Mouse (Mus musculus): ENCODE measurements at regions not wholly inside any gene's neighbourhood (a gene's known extent, or its start where the extent isn't known, plus 50 kb on each side); places are given as distances from the start of the nearest gene placed in this dataset.
"Not testable (repeated sequence)": the region's sequence is repeated elsewhere in the genome, so short reads cannot be mapped to it uniquely, and the experiment has no call there.

- no peak for DNase-seq (ENCODE audit: extremely low spot score)
Measured at GRCm38 (mm10) chrX:17818325-17818724, 246.2 kb upstream of the Fundc1 start.

DNA sequence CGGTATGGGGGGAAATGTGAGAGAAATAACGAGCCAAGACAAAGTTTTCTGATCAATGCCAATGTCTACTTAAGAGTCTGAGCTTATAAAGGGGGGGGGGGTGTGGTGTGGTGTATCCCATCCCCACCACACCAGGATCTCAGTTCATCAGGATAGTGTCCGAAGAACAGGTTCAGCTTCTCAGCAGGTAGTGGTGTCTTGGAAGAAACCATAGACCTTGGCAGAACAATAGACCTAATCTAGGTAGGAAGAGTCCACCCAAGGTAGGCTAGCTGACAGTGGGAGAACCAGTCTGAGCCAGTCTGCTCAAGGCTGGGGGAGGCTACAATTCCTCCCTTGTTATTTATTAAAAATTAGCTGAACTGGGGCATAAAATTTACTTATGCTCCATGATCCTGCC is 245.5 kb upstream of the Fundc1 start:
- DNase-seq (ENCODE audit: extremely low spot score): no peak

DNA sequence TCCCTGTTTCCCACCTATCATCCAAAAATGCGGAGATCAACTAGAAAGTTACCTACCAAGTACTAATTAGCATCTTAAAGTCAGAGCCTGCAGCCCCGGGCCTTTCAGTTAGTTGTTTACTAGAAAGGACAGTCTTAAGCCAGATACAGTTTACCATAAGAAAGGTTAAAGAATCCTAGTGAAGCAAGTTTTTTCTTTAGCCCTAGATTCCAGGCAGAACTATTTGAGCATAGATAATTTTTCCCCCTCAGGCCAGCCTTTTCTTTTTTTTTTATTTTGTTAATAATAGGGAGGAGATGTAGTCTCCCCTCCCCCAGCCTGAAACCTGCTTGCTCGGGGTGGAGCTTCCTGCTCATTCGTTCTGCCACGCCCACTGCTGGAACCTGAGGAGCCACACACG is 215.9 kb upstream of the Fundc1 start:
- not testable (repeated sequence) for DNase-seq (ENCODE audit: extremely low spot score)

- no peak for DNase-seq (ENCODE audit: extremely low spot score)
Measured at GRCm38 (mm10) chrX:17775886-17776285, 203.8 kb upstream of the Fundc1 start.

DNA sequence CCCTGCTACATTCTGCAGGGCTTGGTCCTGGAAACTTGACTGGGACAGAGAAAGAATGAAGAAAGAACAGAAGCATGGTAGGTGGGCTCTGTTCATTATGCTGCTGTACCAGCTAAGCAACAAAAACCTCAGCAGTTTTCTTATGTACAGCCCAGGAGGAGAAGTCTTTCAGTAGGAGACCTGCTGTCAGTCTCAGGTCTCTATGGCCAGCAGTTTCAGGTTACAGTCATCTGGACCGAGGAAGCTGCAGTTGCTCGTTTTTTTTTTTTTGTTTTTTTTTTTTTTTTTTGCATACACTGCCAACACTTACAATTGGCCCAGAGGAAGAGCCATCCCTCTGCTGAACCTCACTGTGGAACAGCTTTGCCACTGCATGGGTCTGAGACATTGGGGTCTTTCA is 180.7 kb upstream of the Fundc1 start:
- DNase-seq (ENCODE audit: extremely low spot score): no peak

DNA sequence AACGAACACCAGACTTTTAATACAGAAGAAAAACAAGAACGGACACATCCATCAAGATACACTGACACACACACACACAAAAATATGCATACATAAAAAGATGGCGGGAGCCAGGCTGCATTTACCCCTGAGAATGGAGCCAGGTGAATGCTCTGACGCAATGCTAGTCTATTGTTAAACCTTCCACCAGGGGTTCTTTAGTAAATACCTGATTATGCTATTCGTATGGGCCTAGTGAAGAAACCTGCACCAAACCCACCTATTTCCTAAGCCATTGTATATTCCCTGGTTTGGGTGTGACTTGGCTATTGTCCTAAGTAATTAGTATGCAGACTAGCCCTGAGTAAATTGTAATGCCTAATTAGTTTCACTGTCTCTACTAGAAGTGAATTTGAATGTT is 179.3 kb upstream of the Fundc1 start:
- DNase-seq (ENCODE audit: extremely low spot score): no peak

DNA sequence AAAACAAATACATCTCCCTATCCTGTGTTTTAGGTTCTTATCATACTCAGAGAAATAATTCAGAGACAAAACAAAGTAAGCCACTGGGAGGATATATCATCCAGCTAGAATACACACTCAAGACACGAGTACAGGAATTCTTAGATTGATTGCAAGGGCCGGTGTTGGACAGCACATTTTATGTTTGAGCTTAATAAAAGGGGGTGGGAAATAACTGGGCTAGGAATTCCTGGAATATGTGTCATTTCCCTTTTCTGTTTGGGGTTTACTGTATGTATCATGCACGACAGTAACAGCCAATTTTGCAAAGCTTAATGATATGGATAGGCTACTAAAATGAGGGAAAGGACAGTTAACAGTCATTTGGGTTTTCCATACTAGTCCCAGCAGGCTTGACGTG is 158.1 kb upstream of the Fundc1 start:
- no peak for DNase-seq (ENCODE audit: extremely low spot score)

GRCm38 (mm10) chrX:17725780-17726220 is 153.7 kb upstream of the Fundc1 start:
- DNase-seq (ENCODE audit: extremely low spot score): no peak

DNA sequence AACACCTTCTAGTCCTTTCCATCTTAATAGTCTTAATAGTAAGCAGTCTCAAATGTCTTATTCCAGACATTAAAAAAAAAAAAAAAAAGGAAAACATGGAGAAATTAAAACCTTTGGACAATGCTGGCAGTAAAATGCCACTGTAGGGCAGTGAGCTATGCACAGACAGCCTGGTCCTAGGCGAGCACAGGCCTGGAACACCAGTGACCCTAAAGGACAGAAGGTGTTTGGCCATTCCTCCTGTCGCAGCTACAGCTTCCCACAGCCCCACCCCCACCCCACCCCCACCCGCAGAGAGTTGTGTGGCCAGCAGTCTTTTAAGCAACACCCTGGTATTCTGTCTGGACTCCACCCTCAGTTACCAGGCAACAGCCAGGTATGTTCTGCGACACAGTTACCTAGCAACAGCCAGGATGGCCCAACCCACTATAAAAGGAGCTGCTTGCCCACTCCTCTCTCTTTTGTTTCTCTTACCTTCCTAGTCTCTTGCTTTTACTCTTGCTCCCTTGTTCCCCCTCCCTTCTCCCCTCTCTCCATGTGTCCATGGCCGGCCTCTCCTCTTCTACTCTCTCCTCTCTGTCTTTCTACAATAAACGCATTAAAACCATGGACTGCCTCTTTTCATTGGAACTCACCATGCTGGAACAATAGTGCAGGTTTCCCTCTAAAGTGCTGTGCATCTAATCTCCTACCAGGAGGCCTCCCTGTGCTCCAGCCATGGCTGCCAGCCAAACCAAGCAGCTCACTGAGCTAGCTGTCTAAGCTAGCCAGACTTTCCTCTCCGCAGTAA is 153.1 kb upstream of the Fundc1 start:
- peak; percentile 14 for DNase-seq (ENCODE audit: extremely low spot score)

GRCm38 (mm10) chrX:17724398-17724797 is 152.3 kb upstream of the Fundc1 start:
- DNase-seq (ENCODE audit: extremely low spot score): no peak

- DNase-seq (ENCODE audit: extremely low spot score): not testable (repeated sequence)
Measured at GRCm38 (mm10) chrX:17721866-17722625, 149.9 kb upstream of the Fundc1 start.

- DNase-seq (ENCODE audit: extremely low spot score): no peak
Measured at GRCm38 (mm10) chrX:17714534-17714933, 142.4 kb upstream of the Fundc1 start.

GRCm38 (mm10) chrX:17712919-17713318 is 140.8 kb upstream of the Fundc1 start:
- DNase-seq (ENCODE audit: extremely low spot score): no peak

GRCm38 (mm10) chrX:17712475-17712874 is 140.3 kb upstream of the Fundc1 start:
- no peak for DNase-seq (ENCODE audit: extremely low spot score)

All from embryo, embryonic 9.5 days (tissue).